Mouse (Mus musculus): Measurements from ENCODE around the gene Klk9.

GRCm38 (mm10) chr7:43780241-43780640 lies 11.4 kb upstream of the Klk9 start:
- no peak for TF ChIP-seq CTCF (IDR thresholded peaks at IDR 0.05; ENCODE audit: low read depth, low read length)
- TF ChIP-seq POLR2A (IDR thresholded peaks at IDR 0.05; ENCODE audit: extremely low read depth, insufficient read depth, low read length) = no peak

Measured in liver, adult 2 months (tissue).